Mouse (Mus musculus): Measurements from ENCODE around the gene Ap2s1. TPM values are rescaled to one million over a fixed set of nuclear protein-coding genes. Genes with fewer than 3 reads are reported as not detected.

The Ap2s1 gene
- polyA plus RNA-seq, 1 experiment = 240 TPM

GRCm38 (mm10) chr7:16730791-16731190 is 7.4 kb upstream of the Ap2s1 start:
- TF ChIP-seq POLR2A (IDR thresholded peaks at IDR 0.05; ENCODE audit: control insufficient read depth, low read depth, low read length) (no peak), CTCF (IDR thresholded peaks at IDR 0.05; ENCODE audit: control insufficient read depth, insufficient read depth, insufficient replicate concordance, low read depth, low read length) (no peak)
- Histone ChIP-seq H3K27ac (ENCODE audit: control insufficient read depth, insufficient read depth, low read depth, low read length) (no peak overlapping the region), H3K4me1 (ENCODE audit: control insufficient read depth, insufficient read depth, low read length) (peaks cover 2% of the 10 kb centered on the region; the same call in 1 of the 2 replicates), H3K36me3 (ENCODE audit: control insufficient read depth, insufficient read depth, low read length) (no peaks in the 10 kb centered on the region), H3K27me3 (ENCODE audit: control insufficient read depth, insufficient read depth, low read length) (no peaks in the 10 kb centered on the region), H3K4me3 (ENCODE audit: control insufficient read depth, low read depth, low read length) (no peak overlapping the region)

GRCm38 (mm10) chr7:16731893-16732422 is 6.3 kb upstream of the Ap2s1 start:
- H3K4me1 ChIP-seq (ENCODE audit: control insufficient read depth, insufficient read depth, low read length) = peaks cover 2% of the 10 kb centered on the region; the same call in 1 of the 2 replicates
- no peak for TF ChIP-seq CTCF (IDR thresholded peaks at IDR 0.05; ENCODE audit: control insufficient read depth, insufficient read depth, insufficient replicate concordance, low read depth, low read length)

GRCm38 (mm10) chr7:16737606-16738072 is 571 bp upstream of the Ap2s1 start:
- no peak overlapping the region for H3K27ac ChIP-seq (ENCODE audit: control insufficient read depth, insufficient read depth, low read depth, low read length)
- TF ChIP-seq CTCF (IDR thresholded peaks at IDR 0.05; ENCODE audit: control insufficient read depth, insufficient read depth, insufficient replicate concordance, low read depth, low read length) (no peak), POLR2A (IDR thresholded peaks at IDR 0.05; ENCODE audit: control insufficient read depth, low read depth, low read length) (no peak)
- no peaks in the 10 kb centered on the region for H3K36me3 ChIP-seq (ENCODE audit: control insufficient read depth, insufficient read depth, low read length)

More at GRCm38 (mm10) chr7:16731893-16732422, 6.3 kb upstream of the Ap2s1 start:
- Histone ChIP-seq H3K36me3 (ENCODE audit: control insufficient read depth, insufficient read depth, low read length) (no peaks in the 10 kb centered on the region), H3K27me3 (ENCODE audit: control insufficient read depth, insufficient read depth, low read length) (no peaks in the 10 kb centered on the region), H3K4me3 (ENCODE audit: control insufficient read depth, low read depth, low read length) (no peak overlapping the region), H3K27ac (ENCODE audit: control insufficient read depth, insufficient read depth, low read depth, low read length) (no peak overlapping the region)

GRCm38 (mm10) chr7:16739056-16739604 is 920 bp downstream of the Ap2s1 start:
- Histone ChIP-seq H3K27ac (ENCODE audit: control insufficient read depth, insufficient read depth, low read depth, low read length) (peak overlapping the region; percentile 29; the same call in 1 of the 2 replicates), H3K36me3 (ENCODE audit: control insufficient read depth, insufficient read depth, low read length) (no peaks in the 10 kb centered on the region), H3K4me1 (ENCODE audit: control insufficient read depth, insufficient read depth, low read length) (peaks cover 10% of the 10 kb centered on the region), H3K27me3 (ENCODE audit: control insufficient read depth, insufficient read depth, low read length) (no peaks in the 10 kb centered on the region), H3K4me3 (ENCODE audit: control insufficient read depth, low read depth, low read length) (peak overlapping the region; percentile 76)
- TF ChIP-seq POLR2A (IDR thresholded peaks at IDR 0.05; ENCODE audit: control insufficient read depth, low read depth, low read length) = no peak
- no peak for TF ChIP-seq CTCF (IDR thresholded peaks at IDR 0.05; ENCODE audit: control insufficient read depth, insufficient read depth, insufficient replicate concordance, low read depth, low read length)

More at GRCm38 (mm10) chr7:16737606-16738072, 571 bp upstream of the Ap2s1 start:
- Histone ChIP-seq H3K27me3 (ENCODE audit: control insufficient read depth, insufficient read depth, low read length) (no peaks in the 10 kb centered on the region), H3K4me1 (ENCODE audit: control insufficient read depth, insufficient read depth, low read length) (peaks cover 10% of the 10 kb centered on the region), H3K4me3 (ENCODE audit: control insufficient read depth, low read depth, low read length) (no peak overlapping the region; the same call in none of the 2 replicates)

GRCm38 (mm10) chr7:16745373-16745772 is 7.2 kb downstream of the Ap2s1 start:
- Histone ChIP-seq H3K36me3 (ENCODE audit: control insufficient read depth, insufficient read depth, low read length) (no peaks in the 10 kb centered on the region), H3K27ac (ENCODE audit: control insufficient read depth, insufficient read depth, low read depth, low read length) (no peak overlapping the region), H3K27me3 (ENCODE audit: control insufficient read depth, insufficient read depth, low read length) (no peaks in the 10 kb centered on the region), H3K4me1 (ENCODE audit: control insufficient read depth, insufficient read depth, low read length) (no peaks in the 10 kb centered on the region), H3K4me3 (ENCODE audit: control insufficient read depth, low read depth, low read length) (no peak overlapping the region)
- TF ChIP-seq POLR2A (IDR thresholded peaks at IDR 0.05; ENCODE audit: control insufficient read depth, low read depth, low read length) = no peak
- no peak; the same call in 1 of the 2 replicates for TF ChIP-seq CTCF (IDR thresholded peaks at IDR 0.05; ENCODE audit: control insufficient read depth, insufficient read depth, insufficient replicate concordance, low read depth, low read length)

- Histone ChIP-seq H3K36me3 (ENCODE audit: control insufficient read depth, insufficient read depth, low read length) (no peaks in the 10 kb centered on the region), H3K4me1 (ENCODE audit: control insufficient read depth, insufficient read depth, low read length) (no peaks in the 10 kb centered on the region), H3K27ac (ENCODE audit: control insufficient read depth, insufficient read depth, low read depth, low read length) (no peak overlapping the region), H3K4me3 (ENCODE audit: control insufficient read depth, low read depth, low read length) (no peak overlapping the region), H3K27me3 (ENCODE audit: control insufficient read depth, insufficient read depth, low read length) (no peaks in the 10 kb centered on the region)
- no peak for TF ChIP-seq POLR2A (IDR thresholded peaks at IDR 0.05; ENCODE audit: control insufficient read depth, low read depth, low read length)
- TF ChIP-seq CTCF (IDR thresholded peaks at IDR 0.05; ENCODE audit: control insufficient read depth, insufficient read depth, insufficient replicate concordance, low read depth, low read length) = peak; percentile 34; the same call in 1 of the 2 replicates
Measured at GRCm38 (mm10) chr7:16746093-16746492, 7.9 kb downstream of the Ap2s1 start.

- TF ChIP-seq CTCF (IDR thresholded peaks at IDR 0.05; ENCODE audit: control insufficient read depth, insufficient read depth, insufficient replicate concordance, low read depth, low read length) = no peak
- TF ChIP-seq POLR2A (IDR thresholded peaks at IDR 0.05; ENCODE audit: control insufficient read depth, low read depth, low read length) = no peak
- Histone ChIP-seq H3K27me3 (ENCODE audit: control insufficient read depth, insufficient read depth, low read length) (no peaks in the 10 kb centered on the region), H3K27ac (ENCODE audit: control insufficient read depth, insufficient read depth, low read depth, low read length) (no peak overlapping the region), H3K4me3 (ENCODE audit: control insufficient read depth, low read depth, low read length) (no peak overlapping the region), H3K4me1 (ENCODE audit: control insufficient read depth, insufficient read depth, low read length) (no peaks in the 10 kb centered on the region), H3K36me3 (ENCODE audit: control insufficient read depth, insufficient read depth, low read length) (no peaks in the 10 kb centered on the region)
Measured at GRCm38 (mm10) chr7:16747656-16748055, 9.4 kb downstream of the Ap2s1 start.

All from testis, adult 2 months (tissue).